Mouse (Mus musculus) kidney, postnatal 36 days (tissue): ENCODE measurements around the gene Sema6d.

Experiments
- DNase-seq, 2 experiments: peaks; one replicate each; pipeline ENCODE4 v3.0.0; 2021 to 2022; ENCODE audit warnings: mixed read lengths in 2 of 2

The Sema6d gene

GRCm38 (mm10) chr2:124573734-124574133 lies 484.0 kb downstream of the Sema6d start:
- no peak for DNase-seq

- no peak for DNase-seq
Measured at GRCm38 (mm10) chr2:124576053-124576452, 486.3 kb downstream of the Sema6d start.

- DNase-seq = no peak
Measured at GRCm38 (mm10) chr2:124583561-124583960, 493.8 kb downstream of the Sema6d start.

DNA sequence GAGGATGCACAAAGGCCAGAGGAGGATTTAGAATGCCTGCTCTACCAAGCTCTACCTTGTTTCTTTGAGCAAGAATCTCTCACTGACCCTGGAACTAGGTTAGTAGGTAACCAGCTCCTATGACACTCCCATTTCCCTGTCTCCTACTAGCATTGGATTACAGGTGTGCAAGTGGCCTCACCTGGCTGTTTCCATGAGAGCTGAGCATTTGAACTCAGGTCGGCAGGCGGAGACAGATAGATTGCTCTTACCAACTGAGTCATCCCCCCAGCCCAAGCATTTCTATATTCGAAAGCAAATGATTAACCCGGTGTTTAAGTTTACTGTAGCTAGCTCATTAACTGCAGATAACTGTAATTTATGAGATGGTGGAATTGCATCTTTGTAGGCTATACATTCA lies 503.0 kb downstream of the Sema6d start:
- no peak for DNase-seq

DNA sequence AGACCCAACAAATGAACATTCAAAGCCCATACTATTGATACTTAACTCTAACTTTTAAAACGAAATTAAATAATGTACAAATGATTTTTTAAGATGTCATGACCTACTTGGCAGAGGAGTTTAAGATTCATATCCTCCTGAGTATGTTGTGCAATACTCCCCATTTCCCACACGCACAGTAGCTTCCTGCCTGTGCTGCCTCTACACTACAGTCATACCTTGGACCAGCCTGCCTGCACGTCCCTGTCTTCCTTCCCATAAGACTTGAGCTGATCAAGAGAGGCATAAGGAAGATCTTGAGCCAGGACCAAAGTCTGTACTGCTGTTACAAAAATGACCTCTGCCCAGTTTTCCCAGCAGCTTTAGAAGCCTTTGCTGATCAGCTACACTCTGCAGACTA lies 509.2 kb downstream of the Sema6d start:
- DNase-seq = no peak

DNA sequence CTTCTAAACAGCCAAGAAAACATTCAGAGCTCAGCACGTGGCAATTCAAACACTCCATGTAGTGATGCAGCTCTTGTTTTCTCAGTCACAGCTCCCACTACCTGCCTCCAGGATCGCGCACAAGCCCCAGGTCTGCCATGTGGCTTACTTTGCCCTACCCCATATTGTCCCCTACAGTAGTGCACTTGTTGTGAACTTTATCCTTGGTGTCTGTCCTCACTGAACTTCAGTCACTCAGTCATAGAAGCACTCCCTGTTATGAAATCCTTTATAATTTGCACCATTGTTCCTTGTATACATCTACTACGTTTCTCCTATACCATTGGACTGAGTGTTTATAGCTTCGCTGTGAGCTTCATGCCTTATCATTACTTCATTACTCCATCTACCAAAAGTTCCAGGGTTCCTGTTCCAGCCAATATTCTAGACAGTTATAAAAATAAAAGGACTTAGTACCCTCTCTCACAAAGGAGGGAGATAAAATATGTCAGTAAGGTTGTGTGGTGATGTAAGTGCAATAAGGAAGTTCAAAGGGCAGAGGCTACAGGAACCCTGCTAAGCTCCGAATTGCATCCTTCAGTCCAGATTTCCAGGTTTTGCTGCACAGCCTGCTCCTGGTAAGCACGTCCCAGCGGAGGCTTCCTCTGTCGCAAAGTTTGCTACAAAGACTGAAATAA lies 512.1 kb downstream of the Sema6d start:
- DNase-seq = no peak

- DNase-seq = no peak
Measured at GRCm38 (mm10) chr2:124602379-124602913, 512.7 kb downstream of the Sema6d start.

GRCm38 (mm10) chr2:124605341-124605740 lies 515.6 kb downstream of the Sema6d start:
- DNase-seq = no peak

GRCm38 (mm10) chr2:124607986-124608385 lies 518.2 kb downstream of the Sema6d start:
- DNase-seq = no peak

GRCm38 (mm10) chr2:124608546-124608945 lies 518.8 kb downstream of the Sema6d start:
- DNase-seq = peak; percentile 27 to 35

GRCm38 (mm10) chr2:124609014-124609413 lies 519.2 kb downstream of the Sema6d start:
- DNase-seq = no peak

DNA sequence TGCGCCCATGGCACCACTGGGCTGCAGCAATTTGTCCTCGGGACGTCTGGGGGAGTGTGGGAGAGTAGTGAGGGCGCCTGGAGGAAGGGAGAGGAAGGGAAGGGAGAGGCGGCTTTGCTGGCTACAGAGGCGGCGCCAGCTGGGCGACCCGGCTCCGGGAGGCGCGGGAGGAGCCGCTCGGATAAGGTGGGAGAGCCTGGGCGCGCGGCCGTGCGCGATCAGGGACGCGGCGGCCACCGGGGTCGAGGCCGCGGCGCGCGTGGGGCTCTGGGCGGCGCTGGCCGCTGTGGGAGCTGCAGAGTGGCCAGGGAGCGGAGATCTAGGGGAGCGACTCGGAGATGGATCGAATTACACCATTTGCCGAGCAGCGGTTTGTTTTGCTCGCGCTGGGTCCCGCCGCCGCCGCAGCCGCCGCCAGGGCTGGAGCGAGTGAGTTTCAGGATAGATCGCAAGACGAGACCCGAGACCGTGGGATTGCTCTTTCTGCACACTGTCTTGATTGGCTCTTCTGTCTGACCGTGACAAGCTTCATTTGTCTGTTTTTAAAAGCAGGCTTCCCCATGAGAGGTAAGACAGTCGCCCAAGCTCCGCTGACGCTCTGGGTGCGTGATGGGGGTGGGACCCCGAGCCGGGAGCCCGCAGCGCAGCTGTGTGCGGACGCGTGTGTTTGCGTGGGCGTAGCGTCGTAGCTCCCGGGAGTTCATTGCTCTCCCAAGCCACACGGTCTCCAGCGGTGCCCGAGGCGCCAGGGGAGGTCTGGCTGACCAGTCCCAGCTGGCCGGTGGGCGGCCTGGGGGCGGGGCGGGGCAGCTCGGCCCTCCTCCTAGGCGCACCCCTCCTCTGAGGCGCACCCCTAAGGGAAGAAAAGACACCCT lies 520.2 kb downstream of the Sema6d start:
- peak; percentile 88 to 90 for DNase-seq

DNA sequence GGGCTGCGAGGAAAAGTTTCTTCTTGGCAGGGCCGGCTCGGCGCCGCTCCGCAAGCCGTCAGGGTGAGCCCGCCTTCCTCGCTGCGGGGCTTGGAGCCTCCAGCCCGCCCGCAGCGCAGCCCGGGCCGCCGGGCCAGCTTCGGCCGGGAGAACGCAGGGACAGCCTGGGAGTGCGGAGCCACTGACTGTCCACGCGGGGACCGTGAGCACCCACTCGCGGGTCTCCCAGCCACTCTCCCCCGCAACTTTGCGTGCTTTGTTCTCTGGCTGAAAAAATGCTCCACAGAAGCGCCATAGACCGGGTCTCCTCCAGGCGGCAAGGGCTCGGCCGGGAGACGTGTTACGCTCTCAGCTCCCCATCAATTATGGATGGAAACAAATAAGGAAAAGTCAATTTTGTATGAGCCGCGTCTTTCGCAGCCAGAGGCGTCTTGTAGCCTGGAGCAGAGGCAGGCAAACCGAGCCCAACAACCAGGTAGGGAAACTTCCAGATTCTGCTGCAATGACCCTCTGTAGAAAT lies 520.9 kb downstream of the Sema6d start:
- DNase-seq = no peak

GRCm38 (mm10) chr2:124611226-124611625 lies 521.5 kb downstream of the Sema6d start:
- DNase-seq = no peak

GRCm38 (mm10) chr2:124612276-124612675 lies 522.5 kb downstream of the Sema6d start:
- DNase-seq = no peak

- DNase-seq = no peak
Measured at GRCm38 (mm10) chr2:124612727-124613510, 523.1 kb downstream of the Sema6d start.

DNA sequence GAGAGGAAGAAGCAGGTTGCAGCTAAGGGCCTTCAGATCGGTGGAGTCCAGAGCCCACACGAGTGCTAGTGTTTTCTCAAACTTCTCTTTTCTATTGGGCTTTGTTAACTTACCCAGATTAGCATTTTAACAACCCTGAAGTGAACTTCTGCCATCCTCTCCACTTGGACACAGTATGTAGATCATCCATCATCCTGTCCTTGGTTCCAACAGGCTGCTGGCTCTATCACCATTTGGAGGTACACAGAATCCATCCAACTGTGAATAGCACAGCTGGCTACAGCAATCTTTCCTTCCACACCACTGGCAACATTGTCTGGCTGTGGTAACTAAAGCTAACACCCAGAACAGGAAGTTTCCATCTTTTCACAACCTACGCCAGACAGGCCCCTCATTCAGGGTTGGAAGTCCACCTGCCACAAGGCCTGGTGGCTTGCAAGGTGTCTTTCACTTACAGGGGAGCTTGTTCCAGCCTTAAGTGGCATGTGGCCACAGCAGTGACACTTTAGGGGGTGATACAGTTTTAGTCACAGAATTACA lies 524.0 kb downstream of the Sema6d start:
- no peak for DNase-seq

- peak in 1 of 2 experiments; percentile 25 for DNase-seq
Measured at GRCm38 (mm10) chr2:124616746-124617145, 527.0 kb downstream of the Sema6d start.

DNA sequence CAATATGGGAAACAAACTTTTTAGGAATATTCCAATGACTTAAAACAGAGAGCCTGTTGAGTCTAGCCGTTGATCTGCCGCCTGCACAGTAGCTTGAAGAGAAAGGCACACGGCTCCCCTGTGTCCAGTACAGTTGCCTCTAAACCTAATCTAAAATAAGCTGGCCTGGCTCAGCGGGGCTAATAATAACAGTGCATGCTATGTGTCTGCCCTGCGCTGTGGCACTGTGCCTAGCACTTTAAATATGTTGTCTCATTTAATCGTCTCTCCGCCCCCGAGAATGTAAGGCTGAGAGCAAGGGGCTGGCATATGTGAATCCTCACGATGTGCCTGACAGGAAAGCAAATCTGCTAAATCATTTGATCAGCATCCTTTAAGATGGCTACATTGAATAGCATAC lies 527.7 kb downstream of the Sema6d start:
- no peak for DNase-seq

DNA sequence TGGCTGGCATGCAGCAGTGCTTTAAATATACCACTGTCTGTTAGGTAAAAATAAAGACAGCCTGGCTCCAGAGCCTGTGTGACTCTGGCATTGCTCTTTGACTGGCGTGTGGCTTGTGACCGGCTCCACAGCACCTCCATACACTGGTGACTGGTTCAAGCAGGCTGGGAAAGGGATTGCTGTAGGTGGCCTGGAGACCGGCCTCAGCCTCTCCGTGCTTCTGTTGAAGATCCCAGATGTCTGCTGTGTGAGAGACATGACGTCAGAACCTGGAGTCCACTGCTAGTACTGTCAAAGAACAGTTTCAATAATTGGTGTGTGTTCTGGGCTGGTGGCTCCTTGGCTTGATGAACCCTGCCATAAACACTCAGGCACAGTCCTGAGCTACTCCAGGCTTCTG lies 528.3 kb downstream of the Sema6d start:
- no peak for DNase-seq

DNA sequence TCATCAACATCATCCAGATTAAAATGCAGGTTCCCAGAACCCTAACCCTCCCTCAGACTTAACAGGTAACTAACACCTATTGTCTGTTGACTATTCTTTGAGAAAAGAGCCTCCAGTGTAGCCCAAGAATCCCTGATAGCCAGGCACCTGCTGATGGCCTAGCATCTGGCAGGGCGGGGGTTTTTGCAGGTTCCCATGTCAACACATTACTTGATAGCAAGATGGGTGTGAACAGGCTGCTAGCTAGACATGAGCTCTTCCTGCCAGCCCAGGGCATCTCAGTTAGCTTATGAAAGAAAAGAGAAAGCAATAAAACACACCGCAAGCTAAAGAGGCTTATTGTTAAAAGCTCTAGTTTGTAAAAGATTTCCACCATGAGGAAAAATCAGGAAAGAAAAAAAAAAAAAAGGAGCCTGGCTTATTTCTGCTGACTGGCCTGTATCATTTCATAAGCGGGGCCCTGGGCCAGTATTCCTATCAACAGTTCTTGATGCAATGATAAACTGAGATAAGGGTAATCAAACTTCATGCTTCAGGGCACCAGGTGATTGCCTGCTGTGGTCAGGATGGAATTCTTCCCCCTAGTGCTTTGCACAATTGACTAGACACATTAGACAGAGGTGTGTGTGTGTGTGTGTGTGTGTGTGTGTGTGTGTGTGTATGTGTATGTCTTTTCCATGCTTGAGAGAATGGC lies 528.9 kb downstream of the Sema6d start:
- DNase-seq = no peak

DNA sequence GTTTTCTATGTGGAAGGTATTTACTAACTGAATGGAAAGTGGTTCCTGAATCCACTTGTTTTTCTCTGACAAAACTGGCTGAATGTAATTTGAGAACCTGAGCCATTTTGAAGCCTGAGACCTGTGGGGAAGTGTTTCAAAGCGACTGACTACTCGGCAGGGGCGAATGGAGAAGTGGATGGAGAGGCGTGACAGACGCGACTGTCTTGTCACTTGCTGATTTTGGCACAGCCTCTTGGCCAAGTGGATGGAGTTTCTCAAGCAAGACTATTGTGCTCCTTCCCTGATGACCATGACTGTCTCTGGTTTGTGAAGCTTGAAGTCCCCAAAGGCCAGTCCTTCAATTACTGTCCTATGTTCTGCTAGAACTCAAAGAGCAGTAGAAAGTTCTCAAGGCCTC lies 530.7 kb downstream of the Sema6d start:
- DNase-seq = no peak
